In the genomic region with DNA sequence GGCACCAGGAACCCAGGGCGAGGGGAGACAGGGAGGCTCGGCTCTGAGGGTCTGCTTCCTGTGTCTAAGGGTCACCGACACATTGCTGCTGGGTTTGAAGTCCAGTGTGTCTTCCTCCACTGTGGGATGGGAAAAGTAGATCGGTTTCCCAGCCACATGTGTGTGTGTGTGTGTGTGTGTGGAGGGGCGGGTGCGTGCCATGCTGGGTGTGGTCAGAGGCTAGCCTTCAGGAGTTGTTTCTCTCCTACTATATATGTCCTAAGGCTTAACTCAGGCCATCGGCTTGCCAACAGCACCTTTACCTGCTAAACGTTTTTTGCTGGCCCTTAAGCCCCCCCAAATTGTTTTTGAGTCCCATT, we compare ENCODE assay signal across 14 mouse cellular contexts. TPM values are rescaled to one million over a fixed set of nuclear protein-coding genes. Genes with fewer than 3 reads are reported as not detected.
DNase-seq lines count a peak whose midpoint lies in the region; ATAC-seq and TF ChIP-seq lines count a peak whose summit lies in the region.
"Had no signal": no experiment of that assay in that cellular context is flagged by ENCODE, and none has a peak within 500 bp of the region (broad histone marks: within the 10 kb centered on the region; RNA-seq: fewer than 3 reads in every experiment).

No protein-coding gene starts in this region.

- H3K9me3 ChIP-seq in E14TG2a.4 (ENCODE audit: low read length): no peaks in the 10 kb centered on the region
- no peaks in the 10 kb centered on the region for H3K9me3 ChIP-seq in MEL (replicated peaks; ENCODE audit: insufficient read depth, low read length)
- no peaks in the 10 kb centered on the region for H3K9me3 ChIP-seq in intestine, embryonic 15.5 days
- no peaks in the 10 kb centered on the region for H3K9me3 ChIP-seq in liver, postnatal 0 days (ENCODE audit: low read length)
- H3K9me3 ChIP-seq: embryonic facial prominence, embryonic 15.5 days; neural tube, embryonic 15.5 days had no signal

- no peaks in the 10 kb centered on the region for H3K79me2 ChIP-seq in MEL (ENCODE audit: control insufficient read depth, insufficient read depth, low read length, poor library complexity)

- intact Hi-C loops in left cerebral cortex, postnatal 10 days (cut with DNase I): loop anchor here (10.0 kb wide), 1 partner anchor 126 kb away; no protein-coding TSS in a partner anchor

- H3K4me1 ChIP-seq in E14TG2a.4 (replicated peaks; ENCODE audit: low read depth, low read length) (peaks cover 17% of the 10 kb centered on the region), MEL (ENCODE audit: control insufficient read depth in 1 of 2, insufficient read depth in 2 of 2, low read length in 2 of 2) (peaks cover 8 to 19% of the 10 kb centered on the region in 2 experiments; a peak in 3 of 4 replicates)
- H3K4me1 ChIP-seq in intestine, embryonic 15.5 days (replicated peaks): peaks cover 11% of the 10 kb centered on the region; the same call in 1 of the 2 replicates
- H3K4me1 ChIP-seq in liver, postnatal 0 days (ENCODE audit: insufficient read depth): peaks cover 15% of the 10 kb centered on the region; the same call in 1 of the 2 replicates
- H3K4me1 ChIP-seq: embryonic facial prominence, embryonic 15.5 days; neural tube, embryonic 15.5 days had no signal

- H3K27me3 ChIP-seq in E14TG2a.4 (ENCODE audit: insufficient read depth, low read length) (no peaks in the 10 kb centered on the region; the same call in 1 of the 2 replicates), MEL (ENCODE audit: control insufficient read depth in 1 of 2, insufficient read depth in 2 of 2, low read length in 2 of 2) (no peaks in the 10 kb centered on the region)
- no peaks in the 10 kb centered on the region for H3K27me3 ChIP-seq in intestine, embryonic 15.5 days (replicated peaks)
- H3K27me3 ChIP-seq in liver, postnatal 0 days (ENCODE audit: insufficient read depth, low read length): no peaks in the 10 kb centered on the region
- H3K27me3 ChIP-seq: embryonic facial prominence, embryonic 15.5 days; neural tube, embryonic 15.5 days had no signal

- H3K4me2 ChIP-seq in intestine, embryonic 15.5 days (replicated peaks): peak overlapping the region; percentile 25; the same call in 1 of the 2 replicates
- H3K4me2 ChIP-seq in liver, postnatal 0 days (ENCODE audit: low read depth, low read length): peak overlapping the region; percentile 34
- H3K4me2 ChIP-seq: embryonic facial prominence, embryonic 15.5 days; neural tube, embryonic 15.5 days had no signal

- TF ChIP-seq POLR2A in MEL (IDR thresholded peaks at IDR 0.05; ENCODE audit: control insufficient read depth in 1 of 2, insufficient read depth in 1 of 2, low read depth in 1 of 2, low read length in 2 of 2, poor library complexity in 1 of 2): no peak; a peak in 1 of 4 replicates

- 0 out of 2 replicates have a peak overlapping the region, but pooled peaks have one; percentile 13 for H3K4me3 ChIP-seq in E14TG2a.4 (replicated peaks; ENCODE audit: low read length)
- H3K4me3 ChIP-seq in MEL (ENCODE audit: control insufficient read depth in 1 of 2, insufficient read depth in 1 of 2, low read depth in 2 of 2, low read length in 2 of 2): peak overlapping the region; percentile 27 to 44
- no peak overlapping the region for H3K4me3 ChIP-seq in intestine, embryonic 15.5 days (replicated peaks)
- H3K4me3 ChIP-seq in liver, postnatal 0 days (ENCODE audit: low read depth, low read length): 0 out of 2 replicates have a peak overlapping the region, but pooled peaks have one; percentile 0
- H3K4me3 ChIP-seq: embryonic facial prominence, embryonic 15.5 days; layer of hippocampus, adult 2 months; neural tube, embryonic 15.5 days had no signal

- TF ChIP-seq RAD21 in MEL (IDR thresholded peaks at IDR 0.05; ENCODE audit: low read depth, low read length): no peak

- ATAC-seq in intestine, embryonic 15.5 days: peak; percentile 59; the same call in 1 of the 2 replicates
- ATAC-seq in liver, postnatal 0 days: peak; percentile 50
- no peak for ATAC-seq in frontal cortex, adult (ENCODE audit: low TSS enrichment)
- ATAC-seq: hindbrain, postnatal 0 days had no signal

- peaks cover 5% of the 10 kb centered on the region; the same call in 1 of the 2 replicates for H3K36me3 ChIP-seq in E14TG2a.4 (ENCODE audit: insufficient read depth, low read length)
- H3K36me3 ChIP-seq in MEL (ENCODE audit: control insufficient read depth in 1 of 2, insufficient read depth in 2 of 2, low read length in 2 of 2): peaks cover 4 to 21% of the 10 kb centered on the region in 2 experiments
- 0 out of 2 replicates have a peak, but pooled peaks cover 10% of the 10 kb centered on the region for H3K36me3 ChIP-seq in intestine, embryonic 15.5 days
- peaks cover 15% of the 10 kb centered on the region for H3K36me3 ChIP-seq in liver, postnatal 0 days (replicated peaks; ENCODE audit: insufficient read depth, low read length)

- no peak for TF ChIP-seq EP300 in MEL (IDR thresholded peaks at IDR 0.05; ENCODE audit: low read depth in 1 of 2, low read length in 2 of 2)
- no peak for TF ChIP-seq EP300 in liver, postnatal 0 days (IDR thresholded peaks at IDR 0.05; ENCODE audit: low read depth)

- 53% methylated on average over 8 of the region's 8 CpGs for WGBS in intestine, embryonic 15.5 days
- WGBS in liver, postnatal 0 days (ENCODE audit: insufficient replicate concordance): 30% methylated on average over 8 of the region's 8 CpGs

- TF ChIP-seq CTCF in E14TG2a.4 (conservative IDR thresholded peaks at IDR 0.05; ENCODE audit: low read length): no peak
- TF ChIP-seq CTCF in MEL (IDR thresholded peaks at IDR 0.05 in 2 of 3, conservative IDR thresholded peaks at IDR 0.05 in 1 of 3; ENCODE audit: control insufficient read depth in 1 of 3, insufficient read depth in 1 of 3, low read depth in 2 of 3, low read length in 3 of 3, poor library complexity in 1 of 3, severe bottlenecking in 1 of 3): no peak
- TF ChIP-seq CTCF in liver, postnatal 0 days (IDR thresholded peaks at IDR 0.05; ENCODE audit: low read depth): no peak

- DNase-seq in MEL (ENCODE audit: low read depth, low spot score) (no peak), MN1 (ENCODE audit: low spot score) (no peak)
- peak; percentile 35 for DNase-seq in liver, postnatal 0 days
- no peak for DNase-seq in left cerebral cortex, postnatal 10 days (ENCODE audit: extremely low spot score in 1 of 2, low spot score in 2 of 2)
- no peak for DNase-seq in gastrocnemius, postnatal 4 days (ENCODE audit: low spot score in 2 of 2)
- DNase-seq: cerebellum, postnatal 10 days; heart, adult 18-20 months had no signal

- H3K9ac ChIP-seq in MEL (ENCODE audit: control insufficient read depth, low read depth, low read length, poor library complexity, severe bottlenecking): peak overlapping the region; percentile 71
- H3K9ac ChIP-seq in intestine, embryonic 15.5 days: no peak overlapping the region
- H3K9ac ChIP-seq in liver, postnatal 0 days (replicated peaks): no peak overlapping the region; the same call in 1 of the 2 replicates
- H3K9ac ChIP-seq: embryonic facial prominence, embryonic 15.5 days; neural tube, embryonic 15.5 days had no signal

- H3K27ac ChIP-seq in MEL (ENCODE audit: control insufficient read depth, low read depth, low read length): peak overlapping the region; percentile 92
- H3K27ac ChIP-seq in intestine, embryonic 15.5 days: peak overlapping the region; percentile 91
- H3K27ac ChIP-seq in liver, postnatal 0 days (ENCODE audit: low read depth): peak overlapping the region; percentile 64
- H3K27ac ChIP-seq: embryonic facial prominence, embryonic 15.5 days; hindbrain, postnatal 0 days; layer of hippocampus, adult 2 months; neural tube, embryonic 15.5 days had no signal

TF ChIP-seq in MEL, 35 proteins besides CTCF, POLR2A, EP300 and RAD21:
- TF ChIP-seq MYC (IDR thresholded peaks at IDR 0.05; ENCODE audit: low read depth, low read length) (0 out of 2 replicates have a peak, but pooled peaks have one; percentile 53), ZMIZ1 (IDR thresholded peaks at IDR 0.05; ENCODE audit: low read depth, low read length) (no peak)

RNA-seq across cellular contexts. Expression of a gene that starts 35.0 kb away (rescaled TPM):
- total RNA-seq in MEL (2012; rRNA removed): 5.2 and 6.2 TPM in 2 replicates
- 1 to 10 TPM in 1 of 2 experiments, not detected in 1; 4.9 TPM for polyA plus RNA-seq in MEL (2012; ENCODE audit: insufficient read depth in 1 of 2, insufficient read length in 2 of 2, low read depth in 1 of 2, low replicate concordance in 2 of 2, missing spikeins in 1 of 2)
- 22.0 and 23.4 TPM in 2 replicates for polyA plus RNA-seq in intestine, embryonic 15.5 days (2015; fragmentation: Nextera tagmentation; extraction: Ambion mirVana)
- 4.4 and 4.7 TPM in 2 replicates for polyA plus RNA-seq in liver, postnatal 0 days (2015; fragmentation: Nextera tagmentation; extraction: Ambion mirVana)
- total RNA-seq in left cerebral cortex, postnatal 10 days (2021): 10 to 100 TPM; 24.8 to 29.1 TPM
- 10 to 100 TPM; 16.5 to 21.0 TPM for total RNA-seq in gastrocnemius, postnatal 4 days (2021)

RNA-seq across cellular contexts. Expression of a gene that starts 41.9 kb away (rescaled TPM):
- total RNA-seq in MEL (2012; rRNA removed): 8.4 and 11.3 TPM in 2 replicates
- polyA plus RNA-seq in MEL (2012; ENCODE audit: insufficient read depth in 1 of 2, insufficient read length in 2 of 2, low read depth in 1 of 2, low replicate concordance in 2 of 2, missing spikeins in 1 of 2): 10 to 100 TPM; 15.3 to 37.9 TPM
- polyA plus RNA-seq in intestine, embryonic 15.5 days (2015; fragmentation: Nextera tagmentation; extraction: Ambion mirVana): 2.4 and 2.9 TPM in 2 replicates
- 0.45 and 0.48 TPM in 2 replicates for polyA plus RNA-seq in liver, postnatal 0 days (2015; fragmentation: Nextera tagmentation; extraction: Ambion mirVana)
- 10 to 100 TPM; 50.8 to 53.3 TPM for total RNA-seq in left cerebral cortex, postnatal 10 days (2021)
- total RNA-seq in gastrocnemius, postnatal 4 days (2021): 10 to 100 TPM; 74.5 to 82.5 TPM
